Mouse (Mus musculus) heart, adult 9 months (tissue): ENCODE measurements around the gene Fkbp5.
A peak's percentile ranks its signal among the peaks of the same experiment; 100 is the strongest.
"Not testable (repeated sequence)": the region's sequence is repeated elsewhere in the genome, so short reads cannot be mapped to it uniquely, and the experiment has no call there.

Experiments used
- DNase-seq, 2 experiments: peaks; one replicate each; pipeline ENCODE4 v3.0.0; 2022; ENCODE audit warnings: low spot score in 2 of 2

Gene Fkbp5

DNA sequence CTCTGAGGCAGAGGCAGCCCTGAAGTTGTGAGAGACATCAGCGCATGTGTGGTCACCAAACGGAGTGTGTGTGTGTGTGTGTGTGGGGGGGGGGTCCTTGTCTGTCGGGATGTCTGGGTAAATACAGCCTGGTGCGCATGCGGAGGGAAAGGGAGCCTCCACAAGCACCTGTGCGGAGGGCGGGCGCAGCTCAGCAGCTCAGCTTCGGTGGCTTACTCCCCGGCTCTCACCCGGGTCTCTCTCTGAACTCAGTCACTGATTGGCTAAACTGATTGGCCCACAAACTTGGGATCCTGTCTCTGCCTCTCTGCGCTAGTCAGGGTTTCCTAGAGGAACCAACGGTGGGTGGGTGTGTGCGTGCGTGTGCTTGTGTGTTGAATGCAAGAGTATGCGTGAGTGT is 142.8 kb downstream of the Fkbp5 start:
- DNase-seq: no peak

DNA sequence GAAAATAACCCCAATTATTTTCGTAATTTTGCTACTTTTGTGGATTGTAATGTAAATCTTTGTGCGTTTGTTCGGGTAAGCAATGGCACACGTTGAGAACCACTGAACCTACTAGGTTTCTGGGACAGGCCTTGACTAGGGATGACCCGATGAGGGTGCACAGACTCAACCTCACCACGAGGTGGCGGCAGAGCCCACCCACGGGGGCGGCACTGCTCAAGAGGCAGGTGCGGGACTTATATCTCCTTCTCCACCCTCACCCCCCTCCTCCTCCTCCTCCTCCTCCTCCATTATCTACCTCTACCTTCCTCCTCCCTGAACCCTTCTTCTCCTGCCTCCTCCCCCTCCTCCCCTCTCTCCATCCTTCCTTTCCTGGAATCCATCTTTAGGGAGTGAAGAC is 143.5 kb downstream of the Fkbp5 start:
- no peak for DNase-seq

DNA sequence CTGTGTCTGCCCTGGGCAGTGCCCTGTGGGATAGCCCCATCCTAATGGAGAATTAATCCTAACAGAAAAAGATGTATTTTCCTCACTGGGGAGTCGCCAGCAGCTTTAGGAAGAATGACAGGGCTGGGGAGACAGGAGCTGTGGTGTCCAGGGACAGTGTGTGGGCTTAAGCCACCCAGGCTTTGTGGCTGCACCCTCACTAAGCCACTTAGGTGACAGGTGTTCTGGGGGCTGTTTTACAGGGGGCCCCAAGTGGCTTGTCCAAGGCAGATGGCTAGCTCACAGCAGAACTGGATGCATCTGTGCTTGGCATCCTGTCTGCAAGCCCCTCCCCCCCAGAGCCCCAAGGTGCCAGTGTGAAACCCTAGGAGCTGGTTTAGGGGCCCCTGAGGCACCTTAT is 145.4 kb downstream of the Fkbp5 start:
- DNase-seq: no peak

DNA sequence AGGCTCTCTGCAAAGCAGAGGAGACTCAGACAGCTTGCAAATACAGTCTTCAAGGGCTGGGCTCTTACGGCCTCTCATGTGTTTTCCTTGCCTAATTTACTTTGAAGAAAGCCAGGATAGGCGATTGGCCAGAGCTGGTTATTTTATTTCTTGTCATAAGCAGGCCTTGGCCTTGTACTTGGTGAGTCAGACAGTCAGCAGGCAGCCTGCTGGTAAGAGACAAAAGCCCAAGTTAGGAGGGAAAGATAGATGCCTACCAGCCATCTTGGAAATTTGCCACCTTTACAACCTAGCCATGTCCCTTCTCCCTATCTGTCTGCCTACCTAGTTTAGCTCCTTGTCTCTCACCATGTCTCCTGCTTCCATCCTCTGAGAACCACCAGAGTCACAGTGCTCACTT is 146.0 kb downstream of the Fkbp5 start:
- DNase-seq: no peak

DNA sequence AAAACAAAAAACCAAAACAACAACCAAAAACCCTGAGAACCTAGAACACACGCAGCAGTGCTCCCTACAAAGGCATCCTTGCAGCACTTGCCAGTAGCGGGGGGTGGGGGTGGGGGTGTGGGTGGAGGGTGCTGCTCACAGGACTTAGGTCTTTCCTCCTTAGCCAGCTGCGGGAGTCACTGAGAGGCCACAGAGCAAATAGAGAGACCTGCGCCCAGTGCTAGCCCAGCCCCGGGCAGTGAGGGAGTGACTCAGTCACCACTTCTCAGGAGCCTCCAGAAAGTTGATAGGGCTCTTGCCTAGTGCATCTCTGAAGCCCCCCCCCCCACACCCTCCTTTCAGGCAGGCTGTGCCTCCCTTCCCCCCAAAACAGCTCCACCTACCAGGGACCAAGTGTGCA is 148.3 kb downstream of the Fkbp5 start:
- no peak for DNase-seq

DNA sequence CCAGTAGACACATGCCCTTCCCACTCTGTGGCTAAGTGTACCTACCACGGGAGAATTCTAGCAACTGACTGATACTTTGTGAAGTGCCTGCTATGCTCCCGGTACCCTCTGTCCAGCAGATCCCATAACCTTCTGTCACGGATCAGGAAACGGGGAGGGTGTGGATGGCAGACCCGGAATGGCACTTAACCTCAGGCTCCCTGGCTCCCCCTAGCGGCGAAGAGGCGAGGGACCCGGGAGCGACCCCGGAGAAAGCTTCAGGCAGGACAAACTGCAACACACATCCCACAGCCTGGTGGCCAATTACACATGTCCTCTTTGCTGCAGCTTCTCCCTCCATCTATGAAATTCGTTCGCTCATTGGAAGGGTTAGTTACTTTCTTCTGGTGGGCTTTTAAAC is 148.9 kb downstream of the Fkbp5 start:
- peak; percentile 63 to 68 for DNase-seq

DNA sequence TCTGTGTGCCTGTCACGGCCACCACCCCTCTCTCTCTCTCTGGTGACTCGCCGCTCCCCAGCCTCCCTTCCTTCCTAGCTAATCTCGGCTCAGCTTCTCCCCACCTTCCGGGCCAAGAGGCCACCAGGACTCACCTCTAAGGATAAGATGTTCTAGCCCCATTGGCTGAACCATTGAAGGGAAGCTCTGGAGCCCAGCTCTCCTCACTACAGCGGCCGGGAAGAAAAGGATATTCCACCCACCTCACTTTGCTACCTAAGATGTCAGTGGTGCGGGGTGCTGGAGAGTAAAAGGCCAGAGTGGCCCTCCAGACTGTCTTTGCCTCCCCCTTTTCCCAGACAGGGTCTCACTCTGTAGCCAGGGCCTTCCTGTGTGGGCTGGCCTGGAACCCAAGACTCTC is 152.2 kb downstream of the Fkbp5 start, which contains the start of gene Tulp1:
TSS of gene Tulp1 (minus strand) at position 101 of the 400 bp plus-strand sequence.
- DNase-seq: no peak

DNA sequence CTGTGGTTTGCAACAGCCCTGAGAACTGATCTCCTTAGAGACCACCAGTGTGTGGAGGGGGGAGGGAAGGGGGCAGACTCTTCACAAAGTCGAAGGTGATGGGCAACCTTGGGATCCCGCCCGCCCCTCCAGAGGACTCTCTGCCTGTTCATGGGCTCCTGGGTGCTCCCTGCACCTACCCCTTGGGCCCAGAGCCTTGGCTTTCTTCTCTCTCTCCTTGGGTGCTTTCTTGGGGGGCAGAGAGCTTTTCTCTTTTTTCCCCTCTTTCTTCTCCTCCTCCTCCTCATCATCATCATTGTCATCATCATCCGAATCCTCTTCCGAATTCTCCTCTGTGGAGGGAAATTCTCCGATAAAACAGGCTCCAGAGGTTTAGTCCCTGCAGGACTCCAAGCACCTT is 153.8 kb downstream of the Fkbp5 start:
- no peak for DNase-seq

DNA sequence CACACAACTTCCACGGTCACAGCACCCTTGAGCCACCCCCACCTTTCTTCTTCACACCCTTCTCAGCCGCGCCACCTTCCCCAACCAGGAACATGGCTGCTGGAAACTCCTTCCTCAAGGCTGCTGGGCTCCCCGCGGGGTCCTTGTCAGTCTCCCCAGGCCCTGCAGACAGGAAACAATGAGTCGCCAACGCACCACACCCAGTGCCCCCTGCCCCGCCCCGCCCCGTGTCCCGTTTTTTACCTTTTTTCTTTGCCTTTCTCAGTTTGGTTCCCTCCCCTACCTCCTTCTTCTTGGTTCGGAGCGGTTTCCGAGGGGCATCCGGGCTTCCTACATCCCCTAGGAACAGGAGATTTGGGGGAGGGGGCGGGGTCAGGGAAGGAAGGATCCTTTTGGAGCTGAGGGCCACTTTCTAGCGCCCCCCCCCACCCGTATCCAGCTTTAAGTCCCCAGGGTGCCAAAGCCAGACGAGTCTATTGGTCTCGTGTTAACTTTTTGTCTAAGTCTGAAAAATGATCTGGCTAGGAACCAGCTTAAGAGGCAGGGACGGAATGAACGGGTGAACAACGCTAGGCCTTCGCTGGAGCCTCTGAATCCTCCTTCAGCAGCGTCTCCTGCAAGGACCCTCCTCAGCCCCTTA is 154.6 kb downstream of the Fkbp5 start:
- no peak for DNase-seq

DNA sequence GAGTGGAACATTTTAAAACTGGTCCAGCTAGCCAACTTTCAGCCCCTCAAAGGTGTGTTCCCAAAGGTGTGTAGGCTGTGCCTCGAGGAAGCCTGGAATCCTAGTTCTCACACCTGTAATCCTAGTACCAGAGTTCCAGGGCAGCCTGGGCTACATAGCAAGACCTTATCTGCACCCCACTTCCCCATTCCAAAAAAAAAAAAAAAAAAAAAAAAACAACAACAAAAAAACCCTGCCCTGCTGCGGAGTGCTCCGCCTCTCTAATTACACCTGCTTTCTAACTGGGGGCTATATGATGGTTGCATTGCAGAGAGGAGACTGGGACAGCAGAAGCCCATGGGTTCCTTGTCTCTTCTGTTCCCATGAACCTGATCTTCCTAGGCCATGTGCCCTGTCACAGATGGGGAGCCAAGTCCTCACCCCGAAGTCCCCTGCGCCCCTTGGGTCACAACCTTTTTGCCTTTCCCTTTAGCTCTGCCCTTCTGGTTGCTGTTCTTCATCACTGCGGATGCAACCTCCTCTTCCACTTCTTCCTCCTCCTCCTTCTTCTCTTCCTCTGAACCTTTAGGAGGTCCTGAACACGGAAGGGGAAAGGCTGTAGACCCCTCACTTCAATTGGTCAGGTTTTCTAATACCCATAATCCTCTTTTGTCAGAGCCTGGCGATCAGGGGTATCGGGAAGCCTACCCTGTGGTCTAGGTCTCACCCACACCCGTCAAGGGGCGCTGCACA is 155.2 kb downstream of the Fkbp5 start:
- DNase-seq: no peak

DNA sequence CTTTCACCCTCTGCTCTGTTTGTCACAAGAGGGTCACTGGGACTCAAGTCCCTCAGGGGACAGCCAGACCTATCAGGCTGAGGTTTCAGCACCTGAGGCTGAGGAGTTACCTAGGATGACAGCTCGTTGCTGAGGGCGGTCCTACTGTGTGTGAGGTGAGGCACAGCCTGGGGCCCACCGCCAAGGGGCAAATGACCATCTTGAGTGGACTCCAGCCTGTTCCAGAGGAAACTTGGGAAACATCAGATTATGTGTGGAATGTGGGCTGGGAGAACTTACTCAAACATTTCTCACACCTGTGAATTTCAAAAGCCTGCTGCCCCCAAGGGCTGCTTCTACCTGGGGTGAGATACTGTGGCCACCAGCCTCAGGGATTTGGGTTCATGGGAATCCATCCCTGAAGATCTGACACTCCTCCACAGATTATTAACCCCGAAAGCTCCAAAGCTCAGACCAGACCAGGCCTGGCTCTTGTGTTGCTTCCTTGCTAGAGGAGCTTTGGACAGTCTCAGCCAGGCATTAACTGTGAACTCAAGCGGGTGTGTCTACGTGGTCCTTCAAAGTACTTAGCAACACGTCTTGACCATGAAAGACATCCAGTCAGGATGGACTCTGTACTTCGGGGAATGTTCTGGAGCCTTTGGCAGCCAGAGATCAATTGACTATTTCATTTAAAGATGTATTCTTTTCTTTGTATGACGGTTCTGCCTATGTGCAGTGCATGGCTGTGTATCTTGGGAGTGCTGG is 156.6 kb downstream of the Fkbp5 start:
- DNase-seq: no peak

DNA sequence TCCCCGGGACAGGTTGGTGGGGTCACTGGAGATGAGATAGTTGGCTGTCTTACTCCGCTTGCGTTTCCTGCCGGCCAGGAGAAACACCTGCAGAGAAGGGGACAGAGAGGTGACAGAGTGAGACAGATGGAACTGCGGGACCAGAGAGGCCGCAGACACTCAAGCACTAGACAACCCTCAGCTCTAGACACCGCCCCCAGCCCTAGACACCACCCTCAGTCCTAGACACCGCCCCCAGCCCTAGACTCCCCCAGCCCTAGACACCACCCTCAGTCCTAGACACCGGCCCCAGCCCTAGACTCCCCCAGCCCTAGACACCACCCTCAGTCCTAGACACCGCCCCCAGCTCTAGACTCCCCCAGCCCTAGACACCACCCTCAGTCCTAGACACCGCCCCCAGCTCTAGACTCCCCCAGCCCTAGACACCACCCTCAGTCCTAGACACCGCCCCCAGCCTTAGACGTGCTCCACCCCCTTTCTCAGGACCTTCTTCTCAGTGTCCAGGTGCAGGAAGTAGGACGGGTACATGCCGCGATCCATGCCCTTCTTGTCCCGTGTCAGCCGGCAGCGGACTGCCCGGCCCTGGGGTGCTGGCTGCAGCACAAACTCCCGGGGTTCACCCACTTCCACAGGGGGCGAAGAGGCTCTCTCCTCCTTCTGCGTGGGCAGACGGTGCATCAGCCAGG is 158.6 kb downstream of the Fkbp5 start:
- DNase-seq: not testable (repeated sequence)

DNA sequence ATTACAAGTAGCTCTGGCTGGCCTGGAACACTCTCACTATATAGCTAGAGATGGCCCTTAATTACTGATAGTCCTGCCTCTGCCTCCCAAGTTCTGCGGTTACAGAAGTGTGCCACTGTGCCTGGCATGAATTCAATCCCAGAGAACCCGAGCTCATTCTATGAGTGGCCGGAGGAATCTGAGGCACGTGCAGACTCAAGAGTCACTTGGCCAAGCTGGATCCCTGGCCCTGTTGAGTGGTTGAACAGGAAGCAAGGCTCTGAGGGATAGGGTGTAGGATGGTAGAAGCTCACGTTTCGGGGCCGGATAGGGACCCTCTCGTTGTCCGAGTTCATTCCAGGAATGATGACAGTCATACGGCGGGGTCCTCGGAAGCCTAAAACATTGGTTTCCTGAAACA is 161.5 kb downstream of the Fkbp5 start:
- no peak for DNase-seq

DNA sequence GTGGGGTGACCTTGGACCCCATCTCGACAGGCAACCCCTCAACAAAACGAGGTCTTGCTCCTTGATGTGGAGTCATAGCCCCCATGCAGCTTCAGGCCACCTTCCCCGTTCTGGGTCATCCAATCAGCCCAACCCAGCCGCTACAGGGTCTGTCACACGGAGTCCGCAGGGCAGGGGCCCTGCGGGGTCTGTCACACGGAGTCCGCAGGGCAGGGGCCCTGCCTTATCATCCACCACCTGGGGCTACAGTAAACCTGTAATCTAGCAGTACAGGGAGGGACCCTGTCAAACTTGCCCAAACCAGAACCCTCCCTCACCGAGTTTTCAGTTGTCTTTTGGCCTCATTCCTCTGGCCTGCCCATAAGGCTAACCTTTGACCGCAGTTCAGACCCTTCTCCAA is 165.3 kb downstream of the Fkbp5 start:
- no peak for DNase-seq

DNA sequence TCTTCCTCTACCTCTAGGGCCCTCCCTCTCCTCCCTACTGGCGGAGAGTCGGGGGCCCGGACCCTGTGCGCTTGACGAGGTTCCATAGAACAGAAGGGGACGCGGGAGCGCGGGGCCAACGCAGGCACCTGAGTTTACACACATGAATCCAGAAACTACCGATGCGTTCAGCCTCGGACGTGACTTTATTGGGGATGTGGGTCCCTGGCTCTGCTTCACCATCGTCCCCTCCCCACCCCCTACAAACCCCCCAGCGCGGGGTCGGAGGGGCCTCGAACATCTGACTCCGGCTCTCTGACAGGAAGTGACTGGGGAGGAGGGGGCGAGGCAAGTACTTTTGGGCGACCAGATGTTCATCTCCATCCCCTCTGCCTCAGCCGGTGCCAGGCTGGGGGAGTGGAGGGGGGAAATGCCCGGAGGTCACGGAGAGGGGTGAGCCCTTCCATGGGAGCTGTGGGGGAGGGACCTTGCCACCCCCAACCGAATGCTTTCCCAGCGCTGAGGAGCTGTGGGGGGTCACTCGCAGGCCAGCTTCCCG is 165.9 kb downstream of the Fkbp5 start:
- DNase-seq: no peak

DNA sequence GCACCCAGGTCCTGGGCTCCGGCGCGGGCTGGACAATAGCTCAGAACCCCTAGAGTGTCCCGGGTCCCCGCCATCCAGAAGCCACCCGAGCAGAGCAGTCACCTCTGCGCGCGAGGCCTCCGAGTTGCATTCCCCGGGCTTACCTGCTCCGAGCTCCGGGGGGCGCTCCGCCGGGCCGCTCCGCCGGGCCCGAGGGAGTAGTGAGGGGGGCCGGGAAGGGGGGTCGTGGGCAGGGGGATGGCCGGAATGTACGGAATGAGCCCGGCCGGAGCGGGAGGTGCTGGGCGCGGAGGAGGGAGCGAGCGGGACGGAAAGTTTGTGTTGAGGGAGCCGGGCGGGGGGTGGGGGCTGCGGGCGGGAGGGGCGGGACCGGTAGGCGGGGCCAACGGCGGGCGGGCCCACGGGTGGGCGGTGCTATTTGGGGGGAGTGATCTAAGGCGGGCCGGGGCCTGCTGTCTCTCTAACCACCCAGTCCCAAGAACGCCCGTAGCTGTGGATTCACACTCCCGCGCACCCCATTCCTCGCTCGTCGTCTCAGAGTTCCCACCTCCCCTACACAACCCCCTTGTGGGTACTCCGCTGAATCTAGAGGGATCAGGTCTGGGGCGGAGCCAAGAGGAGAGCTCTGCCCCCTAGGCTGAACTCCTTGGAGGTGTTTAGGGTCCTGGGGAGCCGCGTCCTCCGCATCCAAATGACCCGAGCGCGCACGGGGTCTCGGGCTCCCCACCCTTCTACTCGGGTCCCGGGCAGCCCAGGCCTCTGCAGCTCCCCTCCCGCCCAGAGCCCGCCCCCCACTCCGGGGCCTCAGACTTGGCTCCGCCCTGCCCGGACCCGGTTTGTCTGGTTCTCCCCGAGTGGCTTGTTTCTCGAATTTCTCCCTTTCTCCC is 166.6 kb downstream of the Fkbp5 start, which contains the start of gene Tead3:
TSS of gene Tead3 (minus strand) at position 352 of the 887 bp plus-strand sequence.
- DNase-seq: peak; percentile 74

DNA sequence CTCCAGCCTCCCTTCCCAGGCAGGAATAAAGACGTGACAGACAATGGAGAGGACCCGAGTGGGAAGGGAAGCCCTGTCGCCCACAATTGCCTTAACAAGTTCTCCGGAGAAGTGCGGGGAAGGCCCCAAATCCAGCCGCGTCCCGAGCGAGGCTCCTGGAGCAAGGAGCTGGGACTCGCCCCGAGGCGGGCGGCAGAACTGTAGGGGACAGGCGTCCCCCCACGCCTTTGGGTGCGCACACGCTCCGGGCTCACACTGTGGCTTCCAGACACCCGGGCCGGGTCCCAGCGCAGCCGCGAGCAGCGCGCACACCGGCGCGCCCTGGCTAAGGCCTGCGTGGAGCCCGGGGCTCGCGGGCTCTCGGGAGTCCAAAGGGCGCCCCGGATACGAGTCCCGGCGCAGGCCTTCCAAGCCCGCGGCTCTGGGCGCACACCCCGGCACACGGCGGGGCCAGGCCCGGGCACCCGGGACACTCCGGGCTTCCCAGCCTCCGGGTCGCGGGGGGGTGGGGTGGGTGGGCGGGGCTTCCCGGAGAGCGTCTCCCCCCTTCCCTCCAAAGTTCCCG is 167.3 kb downstream of the Fkbp5 start:
- peak in 1 of 2 experiments; percentile 43 for DNase-seq

DNA sequence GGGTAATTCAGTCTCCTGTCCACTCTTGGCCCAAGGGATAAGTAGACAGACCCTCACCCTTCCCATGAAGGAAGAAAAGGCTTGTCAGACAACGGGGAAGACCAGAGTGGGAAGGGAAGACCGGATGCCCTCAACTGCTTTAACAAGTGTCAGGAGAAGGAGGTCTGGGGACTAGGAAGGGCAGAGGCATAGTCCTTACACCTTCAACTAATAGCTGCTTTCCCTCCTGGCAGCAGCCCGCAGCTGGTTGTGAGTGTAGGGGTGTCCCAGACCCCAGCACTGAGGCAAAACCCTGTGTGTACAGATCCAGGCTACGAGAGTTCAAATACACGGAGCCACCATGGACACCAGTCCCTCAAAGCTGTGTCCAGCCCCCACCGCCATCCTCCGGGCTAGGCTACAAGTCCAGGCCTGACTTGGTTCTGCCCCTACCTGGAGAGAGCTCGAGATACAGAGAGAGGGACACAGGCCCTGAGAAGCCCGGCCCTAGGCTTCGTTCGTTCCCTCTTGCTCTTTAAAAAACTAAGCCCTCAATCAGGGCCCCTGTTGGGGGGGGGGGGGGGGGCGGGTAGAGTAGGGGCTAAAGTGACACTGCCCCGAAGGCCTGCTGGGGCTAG is 168.0 kb downstream of the Fkbp5 start:
- DNase-seq: no peak
